Mouse (Mus musculus) retina, postnatal 7 days (tissue): Measurements from ENCODE around the gene Pcif1.

ENCODE experiments used
- DNase-seq: peaks from one replicate; pipeline ENCODE4 v3.0.0-alpha.2; 2012; ENCODE audit warnings: low read depth, low spot score

Pcif1 gene

GRCm38 (mm10) chr2:164921984-164922383 is 42.9 kb downstream of the Pcif1 start:
- DNase-seq = no peak

GRCm38 (mm10) chr2:164923291-164923690 is 44.2 kb downstream of the Pcif1 start:
- no peak for DNase-seq

DNA sequence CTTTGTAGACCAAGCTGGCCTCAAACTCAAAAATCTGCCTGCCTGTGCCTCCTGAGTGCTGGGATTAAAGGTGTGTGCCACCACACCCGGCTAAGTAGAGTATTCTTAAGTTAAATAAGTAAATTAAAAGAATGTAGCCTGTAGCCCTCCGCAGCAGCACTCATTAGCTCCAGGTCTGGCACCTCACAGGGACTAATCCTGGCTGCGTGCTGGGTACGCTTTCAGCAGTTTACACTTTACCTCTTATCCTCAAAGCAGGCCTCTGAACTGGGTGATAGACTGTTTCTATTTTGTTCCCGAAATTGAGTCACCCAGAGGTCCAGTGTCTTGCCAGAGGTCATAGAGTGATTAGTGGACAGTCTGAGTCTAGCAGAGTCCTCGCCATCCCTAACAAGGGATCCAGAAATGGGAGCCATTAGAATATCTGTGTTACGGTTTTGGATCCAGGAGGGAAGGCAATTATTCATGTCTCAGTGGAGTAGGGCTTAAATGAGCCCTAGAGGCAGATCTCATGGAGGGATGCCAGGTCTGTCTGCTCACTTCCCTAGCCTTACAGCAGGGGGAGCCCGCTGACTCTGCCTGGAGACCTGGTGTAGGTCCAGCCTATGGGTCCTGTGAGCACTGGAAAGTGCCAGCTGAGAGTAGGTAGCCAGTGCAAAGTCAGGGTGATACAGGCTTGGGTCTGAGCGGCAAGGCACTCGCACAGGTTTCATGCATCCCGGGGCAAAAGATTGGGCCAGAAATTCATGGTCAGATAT is 45.2 kb downstream of the Pcif1 start:
- peak; percentile 69 for DNase-seq

DNA sequence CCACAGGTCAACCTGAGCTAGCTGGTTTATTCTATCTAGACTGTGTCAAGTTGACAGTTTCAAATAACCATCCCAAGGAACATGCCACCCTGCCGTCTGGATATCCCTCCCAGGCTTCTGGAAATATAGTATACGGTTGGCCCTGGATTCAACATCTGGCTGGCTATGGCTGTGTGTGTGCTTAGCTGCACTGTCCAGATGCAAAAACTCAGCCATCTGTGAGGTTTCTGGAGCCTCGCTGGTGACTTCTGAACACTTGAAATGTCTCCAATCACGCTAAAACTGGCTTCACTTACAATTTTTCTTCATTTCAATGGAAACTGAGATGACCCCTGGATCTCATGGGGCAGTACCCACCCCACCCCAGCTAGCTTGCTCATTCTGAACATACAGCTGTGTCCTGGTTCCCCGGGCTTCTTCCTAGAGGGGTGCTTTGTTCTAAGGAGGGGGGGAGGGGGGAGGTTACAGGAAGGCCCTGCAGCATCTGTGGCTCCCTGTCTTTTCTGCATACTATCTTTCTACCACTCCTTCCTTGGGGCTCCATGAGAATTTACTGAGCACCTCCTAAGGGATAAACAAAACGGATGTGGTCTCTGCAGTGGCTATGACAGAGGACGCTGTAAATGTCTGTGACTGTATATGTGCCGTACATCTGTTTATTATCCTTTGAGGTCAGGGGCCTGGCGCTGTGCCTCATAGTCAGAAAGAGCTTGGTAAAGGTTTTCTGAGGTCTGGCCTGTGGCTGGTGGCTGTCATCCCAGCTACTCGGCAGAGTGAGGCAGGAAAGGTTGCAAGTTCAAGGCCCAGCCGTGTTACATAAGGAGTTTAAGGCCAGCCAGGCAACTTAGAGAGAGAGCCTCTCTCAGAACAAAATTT is 51.8 kb downstream of the Pcif1 start:
- DNase-seq = no peak

DNA sequence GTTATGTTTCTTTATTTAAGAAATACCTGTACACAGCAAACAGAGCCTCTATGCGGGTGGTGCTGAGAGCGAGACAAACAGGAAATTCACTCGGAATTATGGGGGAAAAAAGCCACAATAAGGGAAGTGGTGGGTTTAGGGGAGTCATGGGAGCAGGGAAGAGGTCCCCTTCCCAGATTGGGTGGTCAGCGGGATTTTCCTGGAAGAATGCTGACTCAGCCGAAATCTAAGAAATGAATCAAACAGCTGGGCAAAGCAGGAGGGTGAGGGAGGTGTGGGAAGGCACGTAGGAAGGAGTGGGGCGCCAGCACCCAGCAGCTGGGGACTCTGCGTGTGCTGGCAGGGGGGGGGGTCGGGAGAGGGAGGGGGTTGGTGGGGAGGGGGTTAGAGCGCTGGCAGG is 54.4 kb downstream of the Pcif1 start:
- DNase-seq = no peak

DNA sequence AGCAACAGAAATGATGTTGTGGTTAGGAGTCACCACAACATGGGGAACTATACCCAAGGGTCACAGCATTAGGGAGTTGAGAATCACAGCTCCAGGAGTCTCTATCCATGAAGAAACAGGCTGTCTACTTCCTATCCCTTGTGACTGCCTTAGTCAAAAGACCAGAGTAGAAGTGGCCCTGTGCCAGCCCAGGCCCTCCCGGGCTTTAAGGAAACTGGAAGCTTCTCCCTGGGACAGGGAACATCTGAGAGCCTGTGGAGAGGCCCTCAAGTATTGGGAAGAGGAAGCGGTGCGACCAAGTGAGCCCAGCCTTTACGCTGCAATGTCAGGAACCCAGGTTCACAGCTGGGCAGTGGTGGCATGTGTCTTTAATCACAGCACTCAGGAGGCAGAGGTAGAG is 56.9 kb downstream of the Pcif1 start:
- DNase-seq = no peak

DNA sequence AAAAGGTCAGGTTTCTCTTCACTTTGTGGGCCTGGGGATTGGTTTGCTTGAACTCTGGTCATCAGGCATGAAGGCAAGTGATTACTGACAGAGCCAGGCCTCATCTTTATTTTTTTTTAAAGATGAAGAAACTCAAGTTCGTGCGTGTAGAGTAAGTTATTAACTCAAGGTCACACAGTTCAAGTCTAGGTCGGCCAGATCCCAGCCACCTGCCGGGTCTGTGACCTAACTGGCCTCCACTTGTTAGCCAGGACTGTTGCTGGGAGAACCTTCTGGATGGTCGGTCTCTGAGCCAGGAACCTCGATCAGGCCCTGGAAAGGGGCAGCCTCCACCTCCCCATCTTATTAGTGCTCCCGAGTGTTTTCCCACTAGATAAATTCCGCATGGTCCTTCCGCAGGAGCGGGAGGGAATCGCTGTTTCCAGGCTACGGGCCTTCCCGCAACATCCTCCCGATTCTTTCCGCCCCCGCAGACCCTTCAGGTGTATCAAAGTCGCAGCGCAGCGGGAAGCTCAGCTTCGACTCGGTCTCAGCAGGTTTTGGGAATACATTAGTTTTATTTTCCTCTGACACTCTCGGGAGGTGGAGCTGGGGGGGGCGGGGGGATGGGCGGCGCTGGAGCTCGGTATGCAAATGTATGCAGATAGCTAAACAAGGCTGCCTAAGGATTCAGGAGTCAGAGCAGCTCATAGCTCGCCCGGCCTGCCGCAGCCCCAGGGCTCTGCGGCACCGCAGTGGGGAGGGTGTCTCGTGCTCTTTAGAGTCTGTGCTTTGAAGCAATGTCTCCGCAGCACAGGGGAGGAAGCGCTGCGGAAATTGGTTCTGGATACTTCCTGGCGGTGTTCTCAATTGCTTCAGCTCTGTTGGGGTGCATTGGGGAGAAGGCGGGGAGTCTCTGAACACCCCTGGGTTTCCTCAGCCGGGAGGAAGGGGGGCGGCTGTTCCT is 59.3 kb downstream of the Pcif1 start:
- DNase-seq = no peak

DNA sequence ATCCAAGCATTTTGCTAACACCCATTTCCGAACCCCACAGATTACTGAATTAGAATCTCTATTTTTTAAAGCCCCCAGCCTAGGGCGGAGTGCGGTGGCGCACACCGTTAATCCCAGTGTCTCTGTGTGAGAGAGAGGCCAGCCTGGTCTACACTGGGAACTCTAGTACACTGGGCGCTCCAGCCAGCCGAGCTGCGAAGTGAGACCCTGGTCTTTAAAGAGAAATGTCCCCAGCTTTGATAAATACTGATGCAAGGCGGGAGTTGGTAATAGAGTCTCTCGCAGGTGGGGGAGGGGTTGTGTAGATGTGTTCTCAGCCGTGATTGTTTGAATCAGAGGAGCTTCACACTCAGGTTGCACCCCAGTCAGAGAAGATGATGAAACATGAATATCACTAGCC is 60.0 kb downstream of the Pcif1 start:
- no peak for DNase-seq

GRCm38 (mm10) chr2:164940140-164940830 is 61.2 kb downstream of the Pcif1 start, which contains the start of gene Mmp9:
Mmp9 (plus strand) TSS chr2:164940780.
- DNase-seq = no peak

GRCm38 (mm10) chr2:164942692-164943290 is 63.7 kb downstream of the Pcif1 start:
- no peak for DNase-seq
